Mouse (Mus musculus): ENCODE measurements around the gene Plb1.

Gene Plb1

DNA sequence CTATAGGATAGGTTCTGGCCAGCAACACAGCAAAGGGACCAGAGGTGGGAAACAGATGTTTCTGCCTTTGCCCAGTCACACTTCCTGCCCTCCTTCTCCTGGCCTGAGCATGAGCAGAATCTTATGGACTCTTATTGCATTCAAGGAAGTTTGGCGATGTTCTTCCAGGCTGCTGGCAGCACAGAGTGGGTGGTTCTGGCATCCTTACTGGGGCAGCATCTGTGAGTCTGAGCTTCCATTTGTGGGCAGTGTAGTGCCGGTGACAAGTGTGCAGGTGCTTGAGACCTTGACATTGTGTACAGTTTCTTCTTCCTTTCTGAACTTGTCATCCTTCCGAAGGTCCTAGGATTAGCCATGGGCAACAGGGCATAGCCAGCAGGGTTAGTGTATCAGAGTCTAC, 12.9 kb downstream of the Plb1 start:
- no peak for DNase-seq (ENCODE audit: low read depth, low spot score)

DNA sequence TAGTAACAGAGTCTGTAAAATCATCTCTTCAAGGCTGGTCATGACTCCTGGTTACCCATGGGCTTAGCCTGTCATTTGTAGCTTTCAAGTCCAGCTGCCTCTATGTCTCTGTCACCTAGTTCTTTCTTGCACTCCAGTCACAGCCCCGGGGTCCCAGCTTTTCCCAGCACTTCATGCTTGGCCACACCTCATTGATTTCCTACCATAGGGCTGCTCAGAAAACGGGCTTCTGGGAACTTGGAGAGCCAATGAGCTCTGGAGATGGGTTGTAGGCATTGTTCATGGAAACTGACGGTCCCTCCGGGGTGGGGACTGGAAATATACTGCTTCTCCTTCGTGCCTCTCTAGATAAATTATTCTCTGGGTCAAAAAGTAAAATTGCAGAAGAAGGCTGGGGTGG, 28.2 kb downstream of the Plb1 start:
- no peak for DNase-seq (ENCODE audit: low read depth, low spot score)

DNA sequence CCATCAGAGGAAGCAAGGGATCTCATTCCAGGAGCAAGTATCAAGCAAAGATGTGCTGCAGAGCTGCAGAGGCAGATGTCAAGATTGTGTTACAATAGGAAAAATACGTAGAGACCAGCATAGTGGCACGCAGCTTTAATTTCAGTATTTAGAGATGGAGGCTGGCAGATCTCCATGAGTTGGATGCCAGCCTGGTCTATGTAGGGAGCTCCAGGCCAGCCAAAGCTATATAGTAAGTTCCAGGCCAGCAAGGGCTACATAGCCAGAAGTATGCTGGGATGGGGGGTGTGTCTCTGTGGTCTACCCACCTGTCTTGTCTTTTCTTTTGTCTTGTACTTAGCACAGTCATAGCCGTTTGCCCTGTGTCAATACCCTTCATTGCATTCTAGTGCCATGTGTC, 28.7 kb downstream of the Plb1 start:
- DNase-seq (ENCODE audit: low read depth, low spot score): no peak

DNA sequence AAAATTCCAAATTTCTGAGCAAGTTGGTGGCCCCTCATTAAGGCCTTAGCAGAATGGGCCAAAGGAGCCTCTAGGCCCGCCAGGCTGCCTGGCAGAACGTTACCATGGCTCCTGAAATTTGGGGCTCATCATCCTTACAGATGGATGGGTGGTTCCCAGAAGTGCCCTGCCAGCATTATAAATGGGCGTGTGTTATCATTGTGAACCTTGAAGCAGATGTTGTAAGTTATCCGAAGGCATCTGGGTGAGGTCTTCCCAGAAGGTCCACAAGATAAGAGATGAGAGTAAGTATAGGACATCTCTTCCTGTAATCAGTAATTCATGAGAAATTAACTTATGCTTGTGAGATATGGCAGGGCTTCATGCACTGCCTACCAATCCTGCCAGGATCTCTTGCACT, 30.0 kb downstream of the Plb1 start:
- no peak for DNase-seq (ENCODE audit: low read depth, low spot score)

DNA sequence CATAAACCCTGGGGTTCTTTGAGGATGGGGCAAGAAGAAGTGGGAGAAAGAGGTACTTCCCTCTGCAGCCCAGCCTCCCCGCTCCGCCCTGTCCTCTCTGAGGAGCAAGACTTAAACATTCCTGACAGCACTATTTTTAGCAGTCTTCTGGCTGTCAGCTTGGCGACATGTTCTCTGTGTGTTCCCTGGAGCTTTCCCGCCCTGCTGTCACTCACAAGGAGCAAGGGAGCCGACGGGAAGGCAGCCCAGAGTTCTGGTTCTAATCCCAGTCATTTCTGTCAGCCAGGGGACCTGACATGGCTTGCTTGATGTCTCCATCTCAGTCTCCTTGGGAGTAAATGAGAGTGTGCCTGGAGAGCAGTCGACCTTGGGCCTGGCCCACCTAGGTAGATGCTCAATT, 40.0 kb downstream of the Plb1 start:
- no peak for DNase-seq (ENCODE audit: low read depth, low spot score)

DNA sequence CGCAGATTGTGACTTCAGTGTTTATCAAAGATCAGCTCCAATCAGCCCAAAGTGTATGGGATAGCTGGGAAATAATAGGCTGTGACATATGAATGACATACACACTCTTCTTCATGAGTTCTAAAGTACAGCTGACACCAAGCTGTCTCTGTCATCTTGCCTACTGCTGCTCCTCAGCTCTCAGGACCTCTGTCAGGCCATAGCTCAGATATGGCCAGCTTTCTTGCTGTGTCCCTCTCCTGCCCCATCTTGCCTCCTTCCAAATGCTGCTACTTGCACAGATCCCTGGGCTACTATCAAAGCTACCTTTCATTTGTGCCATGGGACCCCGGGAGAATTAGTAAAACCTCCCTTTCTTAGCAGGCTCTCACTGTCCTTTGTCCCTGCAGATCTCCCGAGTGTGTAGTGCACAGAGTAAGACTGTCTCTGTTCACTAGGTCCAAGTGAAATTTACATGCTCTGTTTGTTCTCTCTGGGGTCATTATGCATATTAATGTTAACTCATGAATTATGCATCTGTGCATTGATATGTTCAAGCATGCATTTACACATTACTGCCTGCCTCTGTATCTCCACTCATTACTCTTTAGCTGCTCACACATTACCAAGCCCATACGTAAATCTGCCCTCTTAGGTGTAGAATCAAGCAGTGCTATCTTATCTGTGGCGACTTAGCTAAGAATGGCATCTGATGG, 45.6 kb downstream of the Plb1 start:
- DNase-seq (ENCODE audit: low read depth, low spot score): no peak

DNA sequence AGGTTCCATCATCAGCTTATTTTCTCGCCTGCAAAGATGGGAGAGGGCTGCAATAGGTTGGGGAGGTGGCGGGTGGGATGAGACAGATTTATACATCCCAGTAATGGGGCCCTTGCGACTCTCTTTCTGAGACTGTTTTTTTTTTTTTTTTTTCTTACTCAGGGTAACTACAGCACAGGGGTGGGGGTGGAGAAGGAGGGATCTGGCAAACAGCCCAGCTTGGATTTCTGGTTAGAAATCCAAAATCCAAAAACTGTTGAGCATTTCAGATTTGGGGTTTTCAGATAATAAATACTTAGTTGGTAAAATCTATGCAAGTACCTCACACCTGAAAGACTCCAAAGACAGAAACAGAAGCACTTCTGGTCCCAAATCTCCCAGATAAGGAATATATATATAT, 47.6 kb downstream of the Plb1 start:
- no peak for DNase-seq (ENCODE audit: low read depth, low spot score)

DNA sequence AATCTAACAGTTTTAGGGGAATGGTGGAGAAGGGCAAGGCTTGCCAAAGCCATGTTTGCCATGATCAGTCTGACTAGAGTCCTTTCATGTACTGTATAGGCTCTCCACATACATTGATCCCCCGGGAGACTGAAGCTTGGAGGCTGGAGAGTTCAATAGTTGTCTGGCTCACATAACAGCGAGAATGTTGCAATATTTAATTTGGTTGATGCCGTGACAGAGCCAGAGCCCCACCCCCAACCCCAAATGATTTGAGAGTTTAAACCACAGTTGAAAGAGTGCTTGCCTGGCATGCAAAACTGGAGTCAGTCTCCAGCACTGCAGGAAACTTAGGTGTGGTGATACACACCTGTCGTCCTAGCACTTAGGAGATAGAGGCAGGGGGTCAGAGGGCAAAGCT, 49.8 kb downstream of the Plb1 start:
- DNase-seq (ENCODE audit: low read depth, low spot score): no peak

DNA sequence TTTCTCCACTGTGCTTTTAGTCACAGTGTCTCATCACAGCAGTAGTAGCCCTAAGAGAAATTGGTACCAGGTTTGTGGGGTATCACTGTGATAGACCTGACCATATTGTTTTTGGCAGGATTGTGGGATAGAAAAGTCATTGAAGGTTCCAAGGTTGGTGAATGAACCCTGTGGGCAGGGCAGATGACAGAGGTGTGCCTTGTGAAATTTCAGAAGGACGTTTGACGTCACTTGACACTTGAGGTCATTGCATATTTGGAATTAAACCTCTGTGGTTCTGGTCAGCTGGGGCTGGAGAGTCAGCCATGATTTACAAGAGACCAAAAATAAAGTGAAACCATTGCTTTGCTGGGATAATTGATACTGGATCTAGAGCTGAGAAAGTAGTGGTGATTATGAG, 50.9 kb downstream of the Plb1 start:
- DNase-seq (ENCODE audit: low read depth, low spot score): no peak

DNA sequence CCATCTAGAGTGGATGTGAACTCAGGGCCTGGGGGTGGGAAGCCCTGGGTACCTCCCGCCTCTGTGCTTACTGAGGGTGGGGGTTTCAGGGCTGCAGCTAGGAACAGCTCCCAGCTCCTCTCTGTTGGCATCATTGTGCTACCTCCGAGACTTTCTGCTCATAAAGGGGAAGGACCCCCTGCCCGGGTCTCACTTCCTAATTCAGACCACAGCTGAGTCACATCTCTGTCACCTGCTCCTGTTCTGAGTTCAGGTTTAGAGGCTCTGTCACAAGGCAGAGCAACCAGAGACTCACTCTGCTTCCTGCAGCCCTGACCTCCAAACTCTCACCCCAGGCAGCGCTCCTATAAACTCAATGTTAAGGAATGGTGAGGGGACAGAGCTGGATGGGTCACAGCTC, 53.8 kb downstream of the Plb1 start:
- DNase-seq (ENCODE audit: low read depth, low spot score): no peak

DNA sequence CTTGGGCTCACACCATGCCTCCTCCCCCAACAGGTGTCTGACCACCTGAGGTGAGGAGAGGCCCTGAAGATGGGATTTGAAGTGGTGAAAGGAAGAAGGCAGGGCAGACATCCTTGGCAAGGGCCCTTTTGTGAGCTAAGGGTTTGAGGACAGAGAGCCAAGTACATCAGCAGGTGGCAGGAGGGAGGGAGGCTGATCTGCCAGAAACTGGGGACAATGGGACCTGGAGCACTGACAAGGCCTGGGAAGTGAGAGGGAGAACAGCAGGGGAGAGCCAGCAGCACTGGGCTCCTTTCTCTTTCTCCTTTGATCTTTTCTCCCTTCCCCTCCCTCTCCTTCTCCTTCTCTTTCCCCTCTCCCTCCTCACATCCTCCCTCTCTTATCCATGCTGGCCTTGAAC, 55.5 kb downstream of the Plb1 start:
- DNase-seq (ENCODE audit: low read depth, low spot score): no peak

DNA sequence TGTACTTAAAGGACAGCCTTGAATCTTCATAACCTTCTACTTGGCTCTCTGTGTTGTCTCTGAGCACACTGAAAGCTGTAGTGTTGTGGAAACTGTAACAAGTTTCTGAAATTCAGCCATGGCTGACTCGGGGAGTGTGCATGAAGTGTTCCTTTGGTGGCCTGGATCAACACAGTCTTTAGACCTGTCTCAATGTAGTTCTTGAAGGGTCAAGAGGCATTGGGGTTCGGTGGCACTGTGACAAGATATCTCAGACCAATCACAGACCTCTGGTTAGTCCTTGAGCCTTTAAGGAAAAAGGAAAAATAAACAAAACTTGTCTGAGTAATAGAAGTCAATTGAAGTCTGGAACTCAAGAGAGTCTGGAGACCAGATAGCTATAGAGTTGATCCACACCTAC, 58.8 kb downstream of the Plb1 start:
- DNase-seq (ENCODE audit: low read depth, low spot score): no peak

DNA sequence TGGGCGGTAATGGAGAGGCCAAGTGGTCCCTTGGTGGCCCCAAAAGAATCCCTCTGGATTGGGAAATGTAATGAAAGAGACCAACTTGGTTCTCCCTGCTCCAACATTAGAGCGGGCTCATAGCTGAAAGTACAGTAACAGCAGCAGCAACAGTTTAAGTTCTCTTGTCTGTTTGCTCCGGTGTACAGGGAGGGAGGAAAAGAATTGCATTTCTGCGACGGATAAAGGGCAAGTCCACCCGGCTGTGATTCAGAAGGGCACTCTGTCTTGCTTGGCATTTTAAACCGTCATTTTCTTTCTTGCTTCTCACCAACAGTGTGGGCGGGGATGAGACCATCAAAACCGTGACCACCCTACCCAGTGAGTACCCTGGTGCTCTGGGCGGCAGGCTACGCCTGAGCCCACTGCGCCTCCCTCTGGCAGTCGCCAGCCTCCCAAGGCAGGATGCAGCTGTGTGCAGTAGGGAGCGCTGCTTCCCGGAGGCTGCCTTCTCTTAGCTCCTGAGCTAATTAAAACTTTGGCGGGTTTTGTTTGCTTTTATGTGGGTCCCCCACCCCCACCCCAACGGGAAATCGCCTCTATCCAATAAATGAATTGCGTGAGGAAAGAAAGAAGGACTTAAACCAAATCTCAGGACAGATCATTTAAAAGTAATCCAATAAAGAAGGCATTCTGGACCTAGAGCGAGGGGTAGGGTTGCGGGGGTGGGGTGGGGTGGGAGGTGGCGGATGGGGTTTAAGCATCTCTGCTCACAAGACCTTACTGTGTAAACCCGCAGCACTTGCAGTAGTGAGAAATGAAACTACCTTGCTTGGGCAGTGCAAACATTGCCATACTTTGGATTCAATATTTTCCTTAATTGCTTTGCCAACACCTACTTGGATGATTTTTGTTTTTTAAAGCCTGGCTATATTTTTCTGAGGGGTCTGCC, 70.7 kb downstream of the Plb1 start:
- DNase-seq (ENCODE audit: low read depth, low spot score): peak; percentile 7

DNA sequence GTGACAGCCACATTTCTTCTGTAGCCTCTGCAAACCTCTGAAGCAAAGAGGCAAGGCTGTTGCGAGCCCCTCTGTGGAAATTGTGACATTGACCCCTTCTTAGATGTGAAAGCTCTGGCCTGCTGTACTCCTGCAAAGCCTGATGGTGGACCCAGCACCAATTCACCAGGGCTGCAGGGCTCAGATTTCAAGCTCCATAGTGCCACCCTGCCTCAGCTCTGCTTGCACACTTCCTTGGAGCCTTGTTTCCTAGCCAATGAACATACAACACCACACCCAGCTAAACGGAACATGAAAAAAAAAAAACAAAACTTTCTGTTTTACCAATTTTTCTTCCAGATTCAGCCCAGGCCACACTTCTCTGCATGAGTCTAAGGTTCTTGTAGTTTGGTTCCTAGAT, 74.6 kb downstream of the Plb1 start:
- no peak for DNase-seq (ENCODE audit: low read depth, low spot score)

DNA sequence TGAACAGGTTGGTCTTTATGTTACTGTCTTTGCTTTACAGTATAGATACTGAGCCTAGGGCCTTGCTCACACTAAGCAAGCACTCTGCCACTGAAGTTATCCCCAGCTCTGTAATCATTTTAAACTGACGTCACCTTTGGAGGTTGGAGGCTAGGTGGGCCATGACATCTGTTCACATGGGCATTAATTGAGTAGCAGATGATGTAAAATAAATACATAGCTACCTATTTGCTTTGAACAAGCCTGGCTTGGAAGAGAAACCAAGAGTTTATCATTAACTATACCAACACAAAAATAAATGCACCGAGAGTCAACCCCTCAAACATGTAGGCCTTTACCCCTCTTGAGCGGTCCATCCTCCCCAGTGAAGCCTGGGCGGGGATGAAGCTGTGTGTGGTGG, 76.1 kb downstream of the Plb1 start:
- no peak for DNase-seq (ENCODE audit: low read depth, low spot score)

DNA sequence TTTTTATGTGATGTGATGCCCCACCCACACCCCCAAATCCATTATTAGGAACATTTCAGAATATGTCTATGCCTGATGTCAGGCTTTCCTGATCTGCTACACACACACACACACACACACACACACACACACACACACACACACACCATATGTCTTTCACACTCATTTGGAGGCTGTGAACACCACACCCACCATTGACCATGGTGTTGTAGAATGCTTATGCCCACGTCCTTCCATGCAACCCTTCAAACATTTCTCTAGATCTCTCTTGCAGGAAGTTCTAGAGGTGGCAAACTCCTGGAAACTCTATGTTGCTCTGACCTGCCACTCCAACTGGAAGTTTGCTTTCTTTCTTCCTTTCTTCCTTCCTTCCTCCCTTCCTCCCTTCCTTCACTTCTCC, 77.2 kb downstream of the Plb1 start:
- DNase-seq (ENCODE audit: low read depth, low spot score): no peak

DNA sequence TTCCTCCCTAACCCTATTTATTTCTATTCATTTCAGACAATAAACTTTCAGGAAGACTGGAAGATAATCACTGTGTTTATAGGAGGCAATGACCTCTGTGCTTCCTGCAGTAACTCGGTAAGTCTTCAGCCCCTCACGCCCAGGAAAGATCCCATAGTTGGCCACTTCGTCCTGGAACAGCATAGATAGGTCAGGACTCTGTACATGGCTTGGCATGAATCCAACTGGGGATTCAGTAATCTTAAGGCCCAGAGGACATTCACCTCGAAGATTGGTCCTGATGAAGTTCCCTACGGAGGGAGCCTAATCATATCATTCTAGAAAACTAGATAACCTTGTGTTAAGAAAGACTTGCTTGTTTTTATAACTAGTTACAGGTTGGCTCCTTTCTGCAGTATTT, 78.3 kb downstream of the Plb1 start:
- DNase-seq (ENCODE audit: low read depth, low spot score): no peak

DNA sequence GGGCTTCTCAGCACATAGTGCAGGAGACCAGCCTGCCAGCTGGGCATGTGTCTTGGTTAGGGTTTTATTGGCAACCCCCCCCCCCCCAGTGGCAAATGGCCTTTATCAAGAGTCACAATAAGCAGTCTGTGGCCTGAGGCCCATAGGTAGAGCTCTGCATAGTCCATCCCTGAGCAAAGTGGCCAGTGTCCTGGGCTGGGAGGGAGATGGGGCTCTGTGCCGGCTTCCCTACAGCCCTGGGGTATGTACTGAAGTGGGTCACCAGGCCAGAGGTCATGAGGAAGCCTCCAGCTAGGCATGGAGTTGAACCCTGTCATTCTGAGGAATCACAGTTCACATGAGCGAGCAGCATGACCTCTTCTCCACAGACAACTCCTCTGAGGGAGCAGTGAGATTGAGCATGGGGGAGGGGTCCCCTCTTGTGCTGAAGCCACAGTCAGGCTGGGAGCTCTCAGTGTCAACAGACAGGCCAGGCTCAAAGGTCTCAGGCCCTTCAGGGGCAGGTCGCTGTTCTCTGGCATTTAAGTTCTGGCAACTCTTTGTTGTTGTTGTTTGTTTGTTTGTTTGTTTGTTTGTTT, 79.2 kb downstream of the Plb1 start:
- DNase-seq (ENCODE audit: low read depth, low spot score): no peak

DNA sequence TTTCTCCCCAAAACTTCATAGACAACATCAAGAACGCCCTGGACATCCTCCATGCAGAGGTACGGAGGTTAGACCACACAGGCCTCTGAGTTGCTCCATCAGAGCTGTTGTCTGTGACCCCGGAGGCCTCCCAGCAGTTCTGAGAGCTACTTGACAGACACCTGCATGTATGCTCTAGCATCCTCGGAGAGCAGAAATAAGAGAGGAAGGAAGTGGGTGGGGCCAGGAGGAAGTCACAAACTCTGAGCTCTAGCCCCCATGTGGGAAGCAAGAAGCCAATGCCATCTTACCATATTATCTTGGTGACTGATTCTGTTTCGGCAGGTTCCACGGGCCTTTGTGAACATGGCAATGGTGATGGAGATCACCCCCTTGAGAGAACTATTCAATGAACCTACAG, 81.2 kb downstream of the Plb1 start:
- DNase-seq (ENCODE audit: low read depth, low spot score): peak; percentile 31

DNA sequence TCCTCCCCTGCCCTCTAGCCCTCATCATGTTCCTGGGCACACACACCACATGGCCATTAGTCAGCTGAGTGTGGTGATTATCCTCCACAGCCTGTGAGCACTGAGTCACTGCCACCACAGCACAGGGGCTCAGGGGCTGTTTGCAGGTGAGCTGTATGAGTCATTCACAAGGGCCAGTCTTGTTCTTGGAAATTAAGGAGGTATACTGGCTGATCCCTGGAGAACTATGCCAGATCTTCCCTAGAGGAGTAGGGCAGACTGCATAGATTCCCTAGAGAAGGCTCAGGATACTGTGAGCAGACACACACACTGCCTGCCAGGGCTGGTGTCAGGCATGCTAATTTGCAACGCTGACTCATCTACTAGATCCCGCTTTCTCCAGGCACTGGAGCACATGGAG, 82.2 kb downstream of the Plb1 start:
- DNase-seq (ENCODE audit: low read depth, low spot score): no peak

DNA sequence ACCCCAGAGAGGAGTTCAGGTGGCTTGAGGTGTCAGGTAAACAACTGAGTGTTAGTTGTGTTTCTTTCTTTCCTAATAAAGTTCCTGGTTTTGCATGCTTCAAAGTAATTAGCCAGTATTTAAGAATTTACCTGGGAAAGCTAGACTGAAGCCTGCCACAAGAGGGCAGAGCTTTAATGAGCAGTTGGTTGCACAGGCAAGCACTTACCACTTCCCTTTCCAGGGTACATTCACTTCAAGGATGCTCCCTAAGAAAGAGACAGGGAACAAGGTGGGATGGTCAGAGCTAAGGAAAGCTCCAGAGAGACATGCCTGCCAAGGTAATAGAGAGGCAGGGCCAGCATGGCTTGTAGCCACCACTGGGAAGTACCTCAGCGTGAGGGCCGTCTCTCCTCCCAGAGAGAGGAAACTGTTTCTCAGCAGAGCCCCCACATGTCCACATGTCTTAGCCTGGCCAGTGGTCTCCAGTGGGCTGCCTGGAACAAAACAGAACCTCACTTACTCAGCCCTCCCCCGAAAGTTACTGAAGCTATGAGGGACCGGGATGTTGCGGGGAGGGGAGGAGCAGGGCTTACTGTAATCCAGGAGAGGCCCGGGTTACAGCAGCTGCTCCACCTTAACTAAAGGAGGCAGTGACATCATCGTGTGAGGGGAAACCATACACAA, 89.8 kb downstream of the Plb1 start:
- peak; percentile 20 for DNase-seq (ENCODE audit: low read depth, low spot score)

DNA sequence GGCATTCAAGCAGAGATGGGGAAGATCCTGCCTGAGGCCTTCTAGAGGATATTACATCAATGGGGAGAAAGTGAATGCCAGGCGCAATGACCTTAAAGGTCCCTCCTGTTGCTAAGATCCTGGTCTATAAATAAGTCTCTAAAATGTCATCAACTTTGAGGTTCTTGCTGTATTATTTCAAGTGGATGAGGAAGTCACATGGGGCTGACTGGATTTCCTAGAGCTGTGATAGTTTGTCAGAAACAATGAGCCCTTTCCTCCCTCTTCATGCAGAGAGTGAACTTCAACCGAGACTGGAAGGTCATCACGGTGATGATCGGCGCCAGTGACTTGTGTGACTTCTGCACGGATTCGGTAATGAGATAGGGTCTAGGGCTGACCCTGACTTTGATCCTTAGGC, 95.6 kb downstream of the Plb1 start:
- no peak for DNase-seq (ENCODE audit: low read depth, low spot score)
